Mouse (Mus musculus): Measurements from ENCODE around the gene Olfm2.

The Olfm2 gene

GRCm38 (mm10) chr9:20745129-20745966 lies 801 bp downstream of the Olfm2 start:
- DNase-seq (ENCODE audit: low spot score in 2 of 2), result no peak

GRCm38 (mm10) chr9:20743946-20744738 lies 2.0 kb downstream of the Olfm2 start:
- no peak for DNase-seq (ENCODE audit: low spot score in 2 of 2)

DNA sequence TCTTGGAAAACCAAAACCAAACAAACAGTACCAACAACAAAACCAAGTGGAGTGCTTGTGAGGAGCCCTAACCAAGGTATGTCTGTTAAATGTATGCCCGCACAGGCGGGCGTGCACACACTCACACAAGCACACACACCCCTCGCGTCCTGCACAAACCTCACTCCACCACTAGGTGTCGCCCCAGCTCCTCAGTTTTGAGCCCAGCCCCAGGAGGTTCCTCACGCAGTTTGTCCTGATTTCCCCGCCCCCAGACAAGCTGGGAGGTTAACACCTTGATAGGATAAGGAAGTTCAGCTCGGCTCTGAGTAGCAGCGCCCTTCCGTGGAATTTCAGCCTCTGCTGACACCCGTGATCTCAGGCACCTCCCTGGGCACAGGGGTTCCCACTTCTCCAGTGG lies 5.7 kb downstream of the Olfm2 start:
- peak; percentile 77 to 86 for DNase-seq (ENCODE audit: low spot score in 2 of 2)

DNA sequence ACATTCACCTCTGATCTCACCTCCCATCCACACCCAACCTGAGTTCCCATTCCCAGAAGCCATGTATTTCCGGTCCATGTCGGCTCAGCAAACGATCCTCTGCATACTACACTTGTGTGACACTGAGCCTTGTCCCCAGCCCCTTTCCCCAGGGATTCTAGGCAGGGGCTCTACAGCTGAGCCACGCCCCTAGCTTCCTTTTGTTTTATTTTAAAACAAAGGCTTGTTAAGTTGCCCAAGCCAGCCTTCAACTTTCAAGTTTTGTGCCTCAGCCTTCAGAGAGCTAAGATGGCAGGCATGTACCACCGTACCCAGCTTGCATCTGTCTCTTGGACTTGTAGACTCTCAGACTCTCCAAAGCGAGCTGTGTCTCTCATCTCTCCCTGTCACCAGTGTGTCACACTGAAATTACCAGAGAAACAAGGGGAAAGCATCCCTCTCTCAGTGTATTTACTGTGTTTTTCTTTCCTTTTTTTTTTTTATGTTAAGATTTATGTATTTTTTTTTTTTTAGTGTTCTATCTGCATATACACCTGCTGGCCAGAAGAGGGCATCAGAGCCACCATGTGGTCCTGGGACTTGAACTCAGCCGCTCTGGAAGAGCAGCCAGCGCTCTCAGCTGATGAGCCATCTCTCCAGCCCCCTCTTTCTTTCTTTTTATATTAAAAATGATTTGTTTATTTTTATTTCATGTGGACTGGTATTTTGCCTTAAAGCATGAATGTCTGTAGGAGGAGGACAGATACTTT lies 7.7 kb downstream of the Olfm2 start:
- DNase-seq (ENCODE audit: low spot score in 2 of 2), result no peak

GRCm38 (mm10) chr9:20737227-20737626 lies 8.9 kb downstream of the Olfm2 start:
- no peak for DNase-seq (ENCODE audit: low spot score in 2 of 2)

DNA sequence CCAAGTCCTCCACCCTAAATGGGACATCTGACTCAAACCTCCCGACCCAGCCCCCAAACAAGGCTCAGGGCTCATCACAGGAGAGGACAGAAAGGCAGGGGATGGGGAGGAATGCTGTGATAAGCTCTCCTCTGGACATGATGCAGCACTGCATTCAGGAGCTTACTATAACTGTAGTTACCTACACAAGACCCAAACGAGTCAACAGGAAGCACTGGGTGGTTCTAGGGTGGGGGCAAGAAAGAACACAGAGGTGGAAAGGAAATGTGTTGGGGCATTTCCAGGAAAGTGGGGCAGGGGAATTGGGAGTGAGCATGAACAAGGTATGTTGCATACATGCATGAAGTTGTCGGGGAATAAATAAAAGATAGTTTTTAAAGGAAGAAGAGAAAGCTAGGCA lies 11.5 kb downstream of the Olfm2 start:
- no peak for DNase-seq (ENCODE audit: low spot score in 2 of 2)

DNA sequence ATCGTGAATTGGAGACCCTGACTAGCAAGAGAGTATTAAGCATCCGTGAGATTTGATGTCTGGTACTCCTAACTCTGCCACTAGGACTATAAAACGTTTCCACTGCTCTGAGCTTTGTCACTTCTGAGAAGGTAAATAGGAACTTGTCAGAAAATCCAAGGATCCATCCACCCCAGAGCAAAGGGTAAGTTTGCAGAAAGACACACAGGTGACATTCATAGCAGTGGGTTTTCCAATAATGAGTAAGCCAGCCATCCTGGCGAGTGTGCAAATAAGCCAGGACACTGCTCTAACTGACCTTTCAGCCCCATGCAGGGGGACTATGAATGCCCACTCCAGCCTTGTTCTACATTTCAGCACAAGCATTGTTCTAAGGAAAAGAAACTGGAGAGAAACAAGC lies 14.4 kb downstream of the Olfm2 start:
- no peak for DNase-seq (ENCODE audit: low spot score in 2 of 2)

DNA sequence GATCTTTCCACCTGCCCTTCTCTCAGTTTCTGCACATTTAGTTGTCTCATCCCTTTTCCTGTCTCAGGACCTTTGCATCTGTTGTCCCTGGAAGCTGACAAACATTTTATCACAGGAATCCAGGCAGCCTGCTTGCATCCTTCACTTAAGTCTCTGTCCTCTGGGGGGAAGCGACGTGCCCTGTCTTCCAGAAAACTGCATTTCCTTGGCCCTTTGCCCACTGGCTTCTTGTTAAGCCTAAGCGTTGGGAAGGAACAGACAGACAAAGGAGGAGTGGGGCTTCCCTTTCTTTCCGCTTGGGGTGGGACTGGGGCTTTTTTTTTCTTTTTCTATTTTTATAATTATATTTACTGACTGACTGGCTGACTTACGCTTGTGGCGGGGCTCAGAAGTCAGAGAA lies 16.7 kb downstream of the Olfm2 start:
- DNase-seq (ENCODE audit: low spot score in 2 of 2), result no peak

DNA sequence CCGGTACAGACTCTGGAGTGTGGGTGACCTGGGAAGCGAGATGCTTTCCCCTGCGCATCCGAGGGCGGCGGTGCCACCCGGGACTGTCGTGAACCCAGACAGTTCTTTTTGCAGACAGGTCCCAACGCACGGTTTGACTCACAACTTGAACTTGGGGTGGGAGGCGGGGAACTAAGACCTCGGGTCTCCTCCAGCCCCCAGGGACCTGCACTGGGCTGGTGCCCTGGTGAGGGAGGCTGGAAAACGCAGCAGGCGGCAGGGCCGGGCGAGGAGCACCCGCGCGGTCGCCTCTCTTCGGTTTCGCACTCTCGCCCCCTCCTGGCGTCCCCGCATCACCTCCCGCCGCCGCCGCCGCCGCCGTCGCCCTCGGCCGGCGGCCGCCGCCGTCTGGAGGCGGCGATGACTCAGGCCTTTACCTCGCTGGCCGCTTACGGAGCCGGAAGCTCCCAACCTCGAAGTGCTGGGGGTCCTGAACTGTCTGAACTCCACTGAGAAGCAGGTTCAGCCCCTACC lies 18.5 kb downstream of the Olfm2 start:
- DNase-seq (ENCODE audit: low spot score in 2 of 2), result no peak

- DNase-seq (ENCODE audit: low spot score in 2 of 2), result no peak
Observed at GRCm38 (mm10) chr9:20726859-20727600, 19.1 kb downstream of the Olfm2 start.

DNA sequence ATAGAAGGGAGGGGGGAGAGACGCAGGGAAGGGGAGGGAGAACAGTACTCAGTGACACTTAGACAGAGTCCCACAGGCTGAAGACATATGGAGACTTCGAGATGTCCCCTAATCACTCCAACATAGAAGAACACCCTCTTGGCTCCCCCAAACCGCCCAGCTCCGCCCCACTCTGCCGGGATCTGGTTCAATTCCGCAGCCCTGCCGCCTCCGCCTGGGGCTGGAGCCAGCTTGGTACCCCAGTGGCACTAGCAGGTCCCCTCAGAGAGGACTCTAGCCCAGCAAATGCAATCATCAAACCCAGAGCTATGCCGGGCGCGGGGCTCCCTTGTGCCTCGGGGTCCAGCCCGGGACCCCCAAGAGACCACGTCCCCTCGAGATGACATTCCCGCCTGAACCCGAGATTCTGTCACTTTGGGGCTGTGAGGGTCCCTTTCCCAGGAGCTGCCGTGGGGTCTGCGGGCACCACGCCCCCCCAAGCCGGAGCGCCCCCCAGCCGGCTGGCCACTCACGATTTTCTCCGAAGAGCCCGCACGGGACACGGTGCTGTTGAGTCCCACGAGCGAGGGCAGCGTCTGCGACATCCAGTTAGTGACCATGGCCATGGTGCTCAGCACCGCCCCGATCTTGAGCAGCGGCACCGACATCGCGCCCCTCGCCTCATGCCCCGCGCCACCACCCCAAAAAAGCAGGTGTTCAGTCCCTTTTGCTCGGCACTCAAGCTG lies 19.9 kb downstream of the Olfm2 start:
- DNase-seq (ENCODE audit: low spot score in 2 of 2), result no peak

DNA sequence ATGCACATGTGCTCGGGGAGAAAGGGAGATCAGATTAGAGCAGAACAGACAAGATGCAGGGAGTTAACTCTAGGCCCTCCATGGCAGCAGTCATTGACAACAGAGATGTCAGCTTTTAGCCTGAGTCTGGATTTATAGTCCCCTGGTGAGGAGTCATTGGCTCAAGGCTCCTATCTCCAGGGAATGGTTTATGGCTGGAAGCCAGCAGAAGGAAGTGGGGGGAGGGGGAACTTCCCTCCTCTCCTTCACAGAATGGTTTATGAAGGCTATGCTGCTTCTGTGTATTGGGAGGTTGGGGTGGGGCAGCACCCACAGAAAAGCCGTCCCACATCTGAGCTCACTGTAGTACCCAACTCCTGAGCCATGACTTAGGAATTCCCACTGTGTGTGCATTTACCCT lies 24.6 kb downstream of the Olfm2 start:
- no peak for DNase-seq (ENCODE audit: low spot score in 2 of 2)

DNA sequence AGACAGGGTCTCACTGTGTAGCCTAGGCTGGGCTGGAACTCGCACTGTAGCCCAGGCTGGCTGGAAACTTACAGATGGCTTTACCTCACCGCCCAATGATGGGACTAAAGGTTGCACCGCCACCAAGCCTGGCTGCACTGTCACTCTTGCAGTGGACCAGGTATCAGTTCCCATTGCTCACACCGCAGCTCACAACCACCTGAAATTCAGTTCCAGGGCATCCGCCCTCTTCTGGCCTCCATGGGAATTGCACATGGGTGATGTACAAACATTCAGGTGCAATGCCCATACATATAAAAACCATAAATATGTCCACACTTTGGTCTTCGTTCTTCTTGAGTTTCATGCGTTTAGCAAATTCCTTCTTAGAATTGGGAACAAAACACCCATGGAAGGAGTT lies 30.8 kb downstream of the Olfm2 start:
- DNase-seq (ENCODE audit: low spot score in 2 of 2), result no peak

GRCm38 (mm10) chr9:20713478-20713987 lies 32.6 kb downstream of the Olfm2 start:
- DNase-seq (ENCODE audit: low spot score in 2 of 2), result no peak

- DNase-seq (ENCODE audit: low spot score in 2 of 2), result no peak
Observed at GRCm38 (mm10) chr9:20712934-20713477, 33.1 kb downstream of the Olfm2 start.

GRCm38 (mm10) chr9:20710471-20710870 lies 35.7 kb downstream of the Olfm2 start:
- no peak for DNase-seq (ENCODE audit: low spot score in 2 of 2)

DNA sequence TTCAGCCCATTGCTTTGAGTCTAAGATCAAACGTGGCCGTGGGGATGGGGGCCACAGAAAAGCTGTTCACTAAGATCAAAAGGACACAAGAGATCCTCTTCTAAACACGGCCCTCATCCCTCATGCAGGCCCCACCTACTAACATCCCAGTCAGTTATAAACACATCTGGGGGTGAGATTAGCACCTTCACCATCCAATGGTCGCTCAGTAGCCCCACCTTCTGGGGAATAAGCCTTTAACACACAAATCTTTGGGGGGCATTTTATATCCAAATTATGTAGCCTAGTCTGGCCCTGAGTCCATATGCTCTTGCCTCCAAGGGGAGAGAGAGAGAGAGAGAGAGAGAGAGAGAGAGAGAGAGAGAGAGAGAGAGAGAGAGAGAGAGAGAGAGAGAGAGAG lies 40.2 kb downstream of the Olfm2 start:
- DNase-seq (ENCODE audit: low spot score in 2 of 2), result no peak

- DNase-seq (ENCODE audit: low spot score in 2 of 2), result no peak
Observed at GRCm38 (mm10) chr9:20705420-20705819, 40.7 kb downstream of the Olfm2 start.

GRCm38 (mm10) chr9:20703832-20704380 lies 42.2 kb downstream of the Olfm2 start:
- DNase-seq (ENCODE audit: low spot score in 2 of 2), result peak in 1 of 2 experiments; percentile 44

- DNase-seq (ENCODE audit: low spot score in 2 of 2), result no peak
Observed at GRCm38 (mm10) chr9:20697466-20697865, 48.7 kb downstream of the Olfm2 start.
